Mouse (Mus musculus) thymus, postnatal 14 days (tissue): ENCODE data around the gene Myh11.
"Not testable (repeated sequence)": the region's sequence is repeated elsewhere in the genome, so short reads cannot be mapped to it uniquely, and the experiment has no call there.

Experiments
- DNase-seq: peaks from one replicate; pipeline ENCODE4 v3.0.0; 2021

Gene Myh11

GRCm38 (mm10) chr16:14160941-14161340 lies 130.2 kb downstream of the Myh11 start:
- DNase-seq, result no peak

GRCm38 (mm10) chr16:14159746-14160131 lies 131.4 kb downstream of the Myh11 start:
- peak; percentile 81 for DNase-seq

GRCm38 (mm10) chr16:14158936-14159745 lies 132.0 kb downstream of the Myh11 start:
- peak; percentile 100 for DNase-seq

GRCm38 (mm10) chr16:14158536-14158935 lies 132.6 kb downstream of the Myh11 start:
- DNase-seq, result no peak

- no peak for DNase-seq
These were observed 134.9 kb downstream of the Myh11 start for GRCm38 (mm10) chr16:14156312-14156711.

GRCm38 (mm10) chr16:14155638-14156037 lies 135.5 kb downstream of the Myh11 start:
- DNase-seq, result not testable (repeated sequence)

- DNase-seq, result no peak
These were observed 139.5 kb downstream of the Myh11 start for GRCm38 (mm10) chr16:14151718-14152117.

GRCm38 (mm10) chr16:14147712-14148111 lies 143.5 kb downstream of the Myh11 start:
- DNase-seq, result no peak
